Mouse (Mus musculus): ENCODE measurements at regions not wholly inside any gene's neighbourhood (a gene's known extent, or its start where the extent isn't known, plus 50 kb on each side); places are given as distances from the start of the nearest gene placed in this dataset.

DNA sequence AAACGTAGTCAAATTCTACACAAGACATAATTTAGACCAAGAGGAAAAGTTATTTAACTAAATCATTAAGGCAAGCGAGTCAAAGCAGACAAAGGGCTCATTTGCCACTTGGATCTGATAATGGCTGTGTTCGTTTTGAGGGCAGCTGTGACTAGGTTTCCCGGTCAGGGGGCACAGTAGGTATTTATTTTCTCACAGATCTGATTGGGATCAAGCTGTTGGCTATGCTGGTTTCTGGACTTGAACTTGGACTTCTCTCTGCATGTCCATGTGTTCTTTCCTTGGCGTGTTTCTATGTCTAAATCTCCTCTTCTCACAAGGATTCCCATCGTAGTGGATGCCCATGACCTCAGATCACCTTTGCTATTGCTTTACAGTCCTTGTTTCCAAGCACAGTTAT is 590.8 kb downstream of the Ptprc start:
- Histone ChIP-seq H3K4me3 (replicated peaks in 1 of 3; ENCODE audit: low read depth in 2 of 3, low read length in 2 of 3, poor library complexity in 1 of 3) (no peak overlapping the region), H3K9me3 (replicated peaks; ENCODE audit: low read length) (no peaks in the 10 kb centered on the region), H3K27ac (ENCODE audit: insufficient read depth, low read depth) (no peak overlapping the region), H3K4me1 (ENCODE audit: control insufficient read depth in 1 of 2, insufficient read depth in 2 of 2) (peaks cover 0 to 4% of the 10 kb centered on the region in 2 experiments; a peak in 1 of 4 replicates), H3K9ac (ENCODE audit: insufficient read depth, low read depth) (no peak overlapping the region), H3K27me3 (replicated peaks) (no peaks in the 10 kb centered on the region), H3K79me2 (replicated peaks; ENCODE audit: control insufficient read depth, extremely low read depth, insufficient read depth, poor library complexity, severe bottlenecking) (no peaks in the 10 kb centered on the region), H3K4me2 (ENCODE audit: insufficient read depth, low read depth, poor library complexity, severe bottlenecking) (no peak overlapping the region), H3K36me3 (replicated peaks in 1 of 2; ENCODE audit: control insufficient read depth in 1 of 2, insufficient read depth in 1 of 2, low read length in 1 of 2) (no peaks in the 10 kb centered on the region)
- dilution Hi-C loops (cut with MboI; ENCODE audit: extremely low pct_ligation_motif_present, extremely low pct_unique_long_range_greater_than_20kb, low sequenced_read_pairs) (no loop called here), in situ Hi-C loops (cut with MboI; ENCODE audit: low pct_ligation_motif_present, low pct_unique_long_range_greater_than_20kb, low sequenced_read_pairs) (no loop called here)
- DNase-seq (ENCODE audit: extremely low read depth), result no peak
- no peak for TF ChIP-seq KAT2A (IDR thresholded peaks at IDR 0.05; ENCODE audit: insufficient replicate concordance, low read length)
- no peak for TF ChIP-seq EP300 (IDR thresholded peaks at IDR 0.05; ENCODE audit: low read length)
- no peak for TF ChIP-seq MAZ (IDR thresholded peaks at IDR 0.05; ENCODE audit: low read depth, low read length)
- no peak for TF ChIP-seq HCFC1 (IDR thresholded peaks at IDR 0.05; ENCODE audit: low read depth, low read length)
- no peak for TF ChIP-seq SIN3A (IDR thresholded peaks at IDR 0.05; ENCODE audit: low read length)
- TF ChIP-seq ZKSCAN1 (IDR thresholded peaks at IDR 0.05; ENCODE audit: borderline replicate concordance, low read depth, low read length), result no peak
- no peak for TF ChIP-seq CHD2 (IDR thresholded peaks at IDR 0.05; ENCODE audit: low read length)
- no peak for TF ChIP-seq USF1 (IDR thresholded peaks at IDR 0.05; ENCODE audit: low read depth, low read length)

GRCm38 (mm10) chr1:137584104-137584675 is 591.3 kb downstream of the Ptprc start:
- H3K36me3 ChIP-seq (replicated peaks in 1 of 2; ENCODE audit: control insufficient read depth in 1 of 2, insufficient read depth in 1 of 2, low read length in 1 of 2), result no peaks in the 10 kb centered on the region
- dilution Hi-C loops (cut with MboI; ENCODE audit: extremely low pct_ligation_motif_present, extremely low pct_unique_long_range_greater_than_20kb, low sequenced_read_pairs) (no loop called here), in situ Hi-C loops (cut with MboI; ENCODE audit: low pct_ligation_motif_present, low pct_unique_long_range_greater_than_20kb, low sequenced_read_pairs) (no loop called here)
- no peaks in the 10 kb centered on the region for H3K79me2 ChIP-seq (replicated peaks; ENCODE audit: control insufficient read depth, extremely low read depth, insufficient read depth, poor library complexity, severe bottlenecking)
- no peak overlapping the region for H3K9ac ChIP-seq (ENCODE audit: insufficient read depth, low read depth)
- H3K27ac ChIP-seq (ENCODE audit: insufficient read depth, low read depth), result no peak overlapping the region
- TF ChIP-seq ZNF384 (IDR thresholded peaks at IDR 0.05; ENCODE audit: low read depth, low read length) (no peak), CTCF (conservative IDR thresholded peaks at IDR 0.05 in 1 of 2, IDR thresholded peaks at IDR 0.05 in 1 of 2; ENCODE audit: low read depth in 2 of 2, low read length in 2 of 2) (no peak), MAZ (IDR thresholded peaks at IDR 0.05; ENCODE audit: low read depth, low read length) (no peak), SMC3 (IDR thresholded peaks at IDR 0.05; ENCODE audit: low read depth, low read length) (no peak), ZC3H11A (IDR thresholded peaks at IDR 0.05; ENCODE audit: low read depth, low read length) (no peak), BHLHE40 (IDR thresholded peaks at IDR 0.05; ENCODE audit: low read depth, low read length) (no peak), ELF1 (IDR thresholded peaks at IDR 0.05; ENCODE audit: low read depth, low read length) (no peak), CHD1 (IDR thresholded peaks at IDR 0.05; ENCODE audit: low read depth, low read length) (no peak), NRF1 (IDR thresholded peaks at IDR 0.05; ENCODE audit: low read depth, low read length) (no peak), NELFE (IDR thresholded peaks at IDR 0.05; ENCODE audit: low read depth, low read length) (no peak), GABPA (IDR thresholded peaks at IDR 0.05; ENCODE audit: insufficient replicate concordance, low read depth, low read length) (no peak), POLR2A (IDR thresholded peaks at IDR 0.05; ENCODE audit: low read depth, low read length) (no peak)
- H3K9me3 ChIP-seq (replicated peaks; ENCODE audit: low read length), result no peaks in the 10 kb centered on the region
- no peak overlapping the region; the same call in 1 of the 2 replicates for H3K4me2 ChIP-seq (ENCODE audit: insufficient read depth, low read depth, poor library complexity, severe bottlenecking)
- H3K4me3 ChIP-seq (replicated peaks in 1 of 3; ENCODE audit: low read depth in 2 of 3, low read length in 2 of 3, poor library complexity in 1 of 3), result no peak overlapping the region
- H3K4me1 ChIP-seq (ENCODE audit: control insufficient read depth in 1 of 2, insufficient read depth in 2 of 2), result peaks cover 0 to 1% of the 10 kb centered on the region in 2 experiments; a peak in 1 of 4 replicates
- H3K27me3 ChIP-seq (replicated peaks), result no peaks in the 10 kb centered on the region
- no peak for DNase-seq (ENCODE audit: extremely low read depth)
